Mouse (Mus musculus) midbrain, embryonic 13.5 days (tissue): ENCODE results near the gene Dpy19l2. TPM values are rescaled to one million over a fixed set of nuclear protein-coding genes. Genes with fewer than 3 reads are reported as not detected.

Source experiments
- ATAC-seq: fragments of 200-750 bp; cut with Nextera tagmentation; 2 replicates; pipeline ENCODE4 v1.8.0; 2017; ENCODE audit warnings: mild to moderate bottlenecking, moderate TSS enrichment, moderate library complexity
- H3K27ac ChIP-seq: fragments of 300-500 bp; sonication (generic); 2 replicates; pipeline ENCODE4 v1.5.1; 2015; ENCODE audit warnings: inconsistent platforms, mild to moderate bottlenecking, moderate library complexity
- H3K27me3 ChIP-seq: fragments of 300-500 bp; sonication (generic); 2 replicates; pipeline ENCODE4 v1.6.1; 2015; ENCODE audit warnings: mild to moderate bottlenecking, inconsistent platforms
- H3K36me3 ChIP-seq: fragments of 300-500 bp; sonication (generic); 2 replicates; pipeline ENCODE4 v1.6.1; 2015; ENCODE audit warnings: mild to moderate bottlenecking, inconsistent platforms
- H3K4me1 ChIP-seq: fragments of 300-500 bp; sonication (generic); replicated peaks from 2 replicates; pipeline ENCODE4 v1.6.1; 2015; ENCODE audit warnings: inconsistent platforms
- H3K4me2 ChIP-seq: fragments of 300-500 bp; sonication (generic); replicated peaks from 2 replicates; pipeline ENCODE4 v1.6.1; 2015; ENCODE audit warnings: moderate library complexity, mild to moderate bottlenecking, inconsistent platforms
- H3K4me3 ChIP-seq: fragments of 300-500 bp; sonication (generic); replicated peaks from 2 replicates; pipeline ENCODE4 v1.5.1; 2015; ENCODE audit warnings: mild to moderate bottlenecking, inconsistent platforms
- H3K9ac ChIP-seq: fragments of 300-500 bp; sonication (generic); replicated peaks from 2 replicates; pipeline ENCODE4 v1.6.1; 2015; ENCODE audit warnings: mild to moderate bottlenecking, inconsistent platforms
- H3K9me3 ChIP-seq: fragments of 300-500 bp; sonication (generic); 2 replicates; pipeline ENCODE4 v1.6.1; 2016; ENCODE audit warnings: mild to moderate bottlenecking, inconsistent platforms
- WGBS: fragments of 180-500 bp; shearing (Covaris S2); methylation state at CpG from one replicate; pipeline ENCODE4 v1.1.7; 2015; 5-methylcytosine and 5-hydroxymethylcytosine counted together
- polyA plus RNA-seq: library from polyadenylated mRNA; unstranded; fragments of >200 nt; fragmentation: Nextera tagmentation; extraction: Ambion mirVana; gene quantifications from 2 replicates; pipeline ENCODE4 v1.2.1, GENCODE M21; 2015

Gene Dpy19l2
- polyA plus RNA-seq, 1 experiment from 2014 or later = 0.12 TPM

GRCm38 (mm10) chr9:24511371-24512120 lies 184.5 kb downstream of the Dpy19l2 start:
- 91% methylated on average over 4 of the region's 4 CpGs for WGBS
- Histone ChIP-seq H3K4me1 (no peaks in the 10 kb centered on the region), H3K9me3 (no peaks in the 10 kb centered on the region), H3K36me3 (no peaks in the 10 kb centered on the region), H3K9ac (no peak overlapping the region), H3K4me3 (no peak overlapping the region), H3K27ac (no peak overlapping the region), H3K27me3 (no peaks in the 10 kb centered on the region), H3K4me2 (no peak overlapping the region)
- no peak for ATAC-seq

DNA sequence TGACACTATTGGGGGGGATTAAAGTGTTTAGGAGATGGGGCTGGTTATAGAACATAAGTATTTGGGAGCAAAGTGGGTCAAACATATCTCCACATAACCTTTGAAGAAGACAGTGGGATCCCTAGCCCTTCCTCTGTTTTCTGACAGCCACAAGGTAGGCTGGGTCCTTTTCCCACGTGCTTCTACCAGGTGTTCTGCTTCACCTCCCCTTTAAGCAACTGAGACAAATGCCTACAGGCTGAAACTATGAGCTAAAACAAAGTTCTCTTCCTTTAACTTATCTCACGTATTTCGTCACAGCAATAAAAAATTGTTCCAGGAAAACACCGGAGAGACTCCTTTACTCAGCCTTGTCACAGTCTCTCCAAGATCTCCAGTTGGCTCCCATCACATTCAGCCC lies 187.2 kb downstream of the Dpy19l2 start:
- Histone ChIP-seq H3K9me3 (no peaks in the 10 kb centered on the region), H3K4me2 (no peak overlapping the region), H3K4me1 (no peaks in the 10 kb centered on the region), H3K4me3 (no peak overlapping the region), H3K9ac (no peak overlapping the region), H3K36me3 (no peaks in the 10 kb centered on the region), H3K27me3 (no peaks in the 10 kb centered on the region), H3K27ac (no peak overlapping the region)
- no peak for ATAC-seq
- WGBS = 84% methylated on average over 4 of the region's 4 CpGs

Other genes starting within 250 kb of the Dpy19l2 start
- 6.6 and 8.3 TPM in 2 replicates for gene Dpy19l1, start 193.2 kb downstream of the Dpy19l2 start, polyA plus RNA-seq
- not detected in 2 replicates for gene Cypt4, start 71.1 kb downstream of the Dpy19l2 start, polyA plus RNA-seq
- 0.08 and 0.15 TPM in 2 replicates for gene Tbx20, start 78.0 kb upstream of the Dpy19l2 start, polyA plus RNA-seq